Mouse (Mus musculus): ENCODE measurements around the gene Zfp955b. TPM values are rescaled to one million over a fixed set of nuclear protein-coding genes. Genes with fewer than 3 reads are reported as not detected.

Gene Zfp955b
- polyA plus RNA-seq (2012; rRNA removed), result 1.3 and 1.5 TPM in 2 replicates

GRCm38 (mm10) chr17:33289039-33289875 is at the start of gene Zfp955b:
Gene Zfp955b, plus strand, starts transcription at chr17:33289544.

GRCm38 (mm10) chr17:33254530-33255318 is 34.6 kb upstream of the Zfp955b start, which contains the start of gene Zfp955a:
Gene Zfp955a, minus strand, starts transcription at chr17:33255145.

GRCm38 (mm10) chr17:33264376-33264775 is 25.0 kb upstream of the Zfp955b start, which contains the start of gene Olfr63:
Gene Olfr63, plus strand, starts transcription at chr17:33264676.

Other genes with a start within 250 kb of the Zfp955b start
- not detected in 2 replicates for gene 4921501E09Rik, start 221.5 kb upstream of the Zfp955b start, polyA plus RNA-seq (2012; rRNA removed)
- 0.86 and 0.99 TPM in 2 replicates for gene Zfp563, start 200.2 kb upstream of the Zfp955b start, polyA plus RNA-seq (2012; rRNA removed)
- not detected in 2 replicates for gene Morc2b, start 149.9 kb upstream of the Zfp955b start, polyA plus RNA-seq (2012; rRNA removed)
- not detected in 2 replicates for gene Olfr55, start 121.1 kb upstream of the Zfp955b start, polyA plus RNA-seq (2012; rRNA removed)
- gene Olfr239, start 98.2 kb upstream of the Zfp955b start, polyA plus RNA-seq (2012; rRNA removed), result not detected in 2 replicates
- 0.01 TPM in 1 of 2 replicates, not detected in the other for gene Olfr1564, start 67.9 kb upstream of the Zfp955b start, polyA plus RNA-seq (2012; rRNA removed)
- gene Zfp955a, start 34.4 kb upstream of the Zfp955b start, polyA plus RNA-seq (2012; rRNA removed), result 1.8 TPM in 2 replicates
- gene Olfr63, start 24.9 kb upstream of the Zfp955b start, polyA plus RNA-seq (2012; rRNA removed), result not detected in 2 replicates
- 1.1 and 1.4 TPM in 2 replicates for gene Zfp81, start 69.3 kb downstream of the Zfp955b start, polyA plus RNA-seq (2012; rRNA removed)
- 4.3 and 4.8 TPM in 2 replicates for gene Zfp101, start 105.1 kb downstream of the Zfp955b start, polyA plus RNA-seq (2012; rRNA removed)
- not detected in 2 replicates for gene Actl9, start 143.4 kb downstream of the Zfp955b start, polyA plus RNA-seq (2012; rRNA removed)
- 10.9 and 13.4 TPM in 2 replicates for gene Adamts10, start 234.7 kb downstream of the Zfp955b start, polyA plus RNA-seq (2012; rRNA removed)